Mouse (Mus musculus) testis, adult 2 months (tissue): ENCODE measurements around the gene Tpx2.

Source experiments
- CTCF ChIP-seq: fragments of 200-500 bp; IDR thresholded peaks from 2 replicates; pipeline ENCODE4 v1.5.1; 2012; ENCODE audit warnings: low read depth, mild to moderate bottlenecking, inconsistent platforms, low read length, moderate library complexity; ENCODE audit not compliant: control insufficient read depth, insufficient read depth, insufficient replicate concordance
- POLR2A ChIP-seq: fragments of 200-500 bp; IDR thresholded peaks from 2 replicates; pipeline ENCODE4 v1.6.1; 2012; ENCODE audit warnings: low read depth, mild to moderate bottlenecking, inconsistent platforms, low read length, moderate library complexity; ENCODE audit not compliant: control insufficient read depth

DNA sequence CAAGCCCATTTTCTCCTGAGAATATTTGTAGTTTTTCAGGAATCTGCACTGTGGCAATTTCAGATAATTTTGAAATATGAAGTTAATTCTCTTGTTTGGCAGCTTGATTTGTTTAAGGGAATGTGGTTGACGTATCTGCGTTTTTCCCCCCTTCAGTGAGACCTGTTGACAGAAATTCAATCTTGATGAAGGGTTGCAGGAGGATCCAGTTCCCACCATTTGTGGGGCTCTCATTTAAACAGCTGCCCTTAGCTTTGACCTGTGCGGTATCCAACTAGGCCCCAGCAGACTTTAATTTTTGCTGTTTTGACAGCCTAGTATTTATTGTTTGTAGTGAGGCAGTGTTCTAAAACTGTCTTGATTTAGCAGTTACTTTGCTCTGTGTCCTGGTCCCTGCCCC is 11.7 kb downstream of the Tpx2 start:
- TF ChIP-seq POLR2A (no peak), CTCF (no peak)
